Mouse (Mus musculus): ENCODE measurements around the gene Cacna2d1. TPM values are rescaled to one million over a fixed set of nuclear protein-coding genes. Genes with fewer than 3 reads are reported as not detected.

Gene Cacna2d1
- polyA plus RNA-seq, 2 experiments: 0.20 to 0.22 TPM

- no peak overlapping the region for H3K4me3 ChIP-seq (ENCODE audit: insufficient read depth in 1 of 2, low read depth in 2 of 2, low read length in 2 of 2)
- TF ChIP-seq CTCF (IDR thresholded peaks at IDR 0.05; ENCODE audit: low read depth) (no peak), EP300 (IDR thresholded peaks at IDR 0.05; ENCODE audit: low read depth) (no peak)
- DNase-seq (ENCODE audit: low read depth in 3 of 3, low spot score in 3 of 3) (no peak), ATAC-seq (ENCODE audit: insufficient read depth) (no peak)
- no peaks in the 10 kb centered on the region for H3K27me3 ChIP-seq (ENCODE audit: control insufficient read depth, insufficient read depth, low read length)
- H3K36me3 ChIP-seq (replicated peaks; ENCODE audit: control insufficient read depth, insufficient read depth, low read depth): no peaks in the 10 kb centered on the region
- no peaks in the 10 kb centered on the region for H3K9me3 ChIP-seq (ENCODE audit: control insufficient read depth, low read length)
- H3K27ac ChIP-seq: no peak overlapping the region
- H3K4me2 ChIP-seq (ENCODE audit: low read depth): no peak overlapping the region
- WGBS (ENCODE audit: insufficient replicate concordance): 66% methylated on average over 6 of the region's 6 CpGs
- H3K9ac ChIP-seq (replicated peaks): no peak overlapping the region
- H3K4me1 ChIP-seq (replicated peaks; ENCODE audit: control insufficient read depth in 2 of 2, insufficient read depth in 2 of 2, low read length in 1 of 2): no peaks in the 10 kb centered on the region
These were observed 365.1 kb downstream of the Cacna2d1 start for GRCm38 (mm10) chr5:16299631-16300030.

- DNase-seq (ENCODE audit: low read depth in 3 of 3, low spot score in 3 of 3) (peak in 2 of 3 experiments; percentile 4 to 14), ATAC-seq (ENCODE audit: insufficient read depth) (no peak)
- Histone ChIP-seq H3K4me2 (ENCODE audit: low read depth) (no peak overlapping the region), H3K4me1 (replicated peaks; ENCODE audit: control insufficient read depth in 2 of 2, insufficient read depth in 2 of 2, low read length in 1 of 2) (no peaks in the 10 kb centered on the region), H3K27me3 (ENCODE audit: control insufficient read depth, insufficient read depth, low read length) (no peaks in the 10 kb centered on the region), H3K27ac (no peak overlapping the region), H3K9me3 (ENCODE audit: control insufficient read depth, low read length) (no peaks in the 10 kb centered on the region), H3K4me3 (ENCODE audit: insufficient read depth in 1 of 2, low read depth in 2 of 2, low read length in 2 of 2) (no peak overlapping the region), H3K9ac (replicated peaks) (no peak overlapping the region), H3K36me3 (replicated peaks; ENCODE audit: control insufficient read depth, insufficient read depth, low read depth) (no peaks in the 10 kb centered on the region)
- TF ChIP-seq CTCF (IDR thresholded peaks at IDR 0.05; ENCODE audit: low read depth) (peak; percentile 67), EP300 (IDR thresholded peaks at IDR 0.05; ENCODE audit: low read depth) (no peak)
- 28% methylated on average over 7 of the region's 7 CpGs for WGBS (ENCODE audit: insufficient replicate concordance)
These were observed 374.9 kb downstream of the Cacna2d1 start for GRCm38 (mm10) chr5:16309168-16310006.

GRCm38 (mm10) chr5:16314242-16314641 is 379.8 kb downstream of the Cacna2d1 start:
- TF ChIP-seq EP300 (IDR thresholded peaks at IDR 0.05; ENCODE audit: low read depth) (no peak), CTCF (IDR thresholded peaks at IDR 0.05; ENCODE audit: low read depth) (no peak)
- 64% methylated on average over 5 of the region's 5 CpGs for whole genome bisulfite sequencing (ENCODE audit: insufficient replicate concordance)

GRCm38 (mm10) chr5:16315983-16316390 is 381.5 kb downstream of the Cacna2d1 start:
- Histone ChIP-seq H3K36me3 (replicated peaks; ENCODE audit: control insufficient read depth, insufficient read depth, low read depth) (no peaks in the 10 kb centered on the region), H3K9me3 (ENCODE audit: control insufficient read depth, low read length) (no peaks in the 10 kb centered on the region), H3K9ac (replicated peaks) (no peak overlapping the region), H3K4me2 (ENCODE audit: low read depth) (no peak overlapping the region), H3K27ac (no peak overlapping the region), H3K27me3 (ENCODE audit: control insufficient read depth, insufficient read depth, low read length) (no peaks in the 10 kb centered on the region), H3K4me1 (replicated peaks; ENCODE audit: control insufficient read depth in 2 of 2, insufficient read depth in 2 of 2, low read length in 1 of 2) (peaks cover 0 to 2% of the 10 kb centered on the region in 2 experiments; a peak in 1 of 4 replicates), H3K4me3 (ENCODE audit: insufficient read depth in 1 of 2, low read depth in 2 of 2, low read length in 2 of 2) (no peak overlapping the region)
- DNase-seq (ENCODE audit: low read depth in 3 of 3, low spot score in 3 of 3) (no peak), ATAC-seq (ENCODE audit: insufficient read depth) (peak; percentile 57; the same call in 1 of the 2 replicates)
- TF ChIP-seq CTCF (IDR thresholded peaks at IDR 0.05; ENCODE audit: low read depth): no peak
- TF ChIP-seq EP300 (IDR thresholded peaks at IDR 0.05; ENCODE audit: low read depth): no peak

More at GRCm38 (mm10) chr5:16314242-16314641, 379.8 kb downstream of the Cacna2d1 start:
- H3K4me2 ChIP-seq (ENCODE audit: low read depth): no peak overlapping the region
- H3K4me1 ChIP-seq (replicated peaks; ENCODE audit: control insufficient read depth in 2 of 2, insufficient read depth in 2 of 2, low read length in 1 of 2): peaks cover 0 to 2% of the 10 kb centered on the region in 2 experiments; a peak in 1 of 4 replicates
- H3K9ac ChIP-seq (replicated peaks): no peak overlapping the region
- no peaks in the 10 kb centered on the region for H3K36me3 ChIP-seq (replicated peaks; ENCODE audit: control insufficient read depth, insufficient read depth, low read depth)
- DNase-seq (ENCODE audit: low read depth in 3 of 3, low spot score in 3 of 3) (no peak), ATAC-seq (ENCODE audit: insufficient read depth) (no peak)
- no peaks in the 10 kb centered on the region for H3K9me3 ChIP-seq (ENCODE audit: control insufficient read depth, low read length)
- H3K27ac ChIP-seq: no peak overlapping the region
- H3K27me3 ChIP-seq (ENCODE audit: control insufficient read depth, insufficient read depth, low read length): no peaks in the 10 kb centered on the region
- H3K4me3 ChIP-seq (ENCODE audit: insufficient read depth in 1 of 2, low read depth in 2 of 2, low read length in 2 of 2): no peak overlapping the region

- H3K4me2 ChIP-seq (ENCODE audit: low read depth): no peak overlapping the region
- no peak overlapping the region for H3K9ac ChIP-seq (replicated peaks)
- no peak overlapping the region for H3K27ac ChIP-seq
- DNase-seq (ENCODE audit: low read depth in 3 of 3, low spot score in 3 of 3) (no peak), ATAC-seq (ENCODE audit: insufficient read depth) (no peak)
- H3K4me3 ChIP-seq (ENCODE audit: insufficient read depth in 1 of 2, low read depth in 2 of 2, low read length in 2 of 2): no peak overlapping the region
- TF ChIP-seq EP300 (IDR thresholded peaks at IDR 0.05; ENCODE audit: low read depth): no peak
- no peak for TF ChIP-seq CTCF (IDR thresholded peaks at IDR 0.05; ENCODE audit: low read depth)
- no peaks in the 10 kb centered on the region for H3K9me3 ChIP-seq (ENCODE audit: control insufficient read depth, low read length)
- H3K4me1 ChIP-seq (replicated peaks; ENCODE audit: control insufficient read depth in 2 of 2, insufficient read depth in 2 of 2, low read length in 1 of 2): peaks cover 0 to 2% of the 10 kb centered on the region in 2 experiments; a peak in 1 of 4 replicates
- 49% methylated on average over 4 of the region's 4 CpGs for WGBS (ENCODE audit: insufficient replicate concordance)
- H3K27me3 ChIP-seq (ENCODE audit: control insufficient read depth, insufficient read depth, low read length): no peaks in the 10 kb centered on the region
- H3K36me3 ChIP-seq (replicated peaks; ENCODE audit: control insufficient read depth, insufficient read depth, low read depth): no peaks in the 10 kb centered on the region
These were observed 383.3 kb downstream of the Cacna2d1 start for GRCm38 (mm10) chr5:16317680-16318242.

Data from liver, embryonic 14.5 days (tissue).